Mouse (Mus musculus) G1E (cell line): ENCODE measurements around the gene Actl10.

Source experiments
- CTCF ChIP-seq: IDR thresholded peaks from 2 replicates; pipeline ENCODE4 v1.5.1; 2012; ENCODE audit warnings: low read depth, low read length, inconsistent platforms, mixed read lengths
- GATA1 ChIP-seq: IDR thresholded peaks from 2 replicates; pipeline ENCODE4 v1.6.1; 2012; ENCODE audit warnings: borderline replicate concordance, low read length, inconsistent platforms, mixed read lengths
- GATA2 ChIP-seq: IDR thresholded peaks from 2 replicates; pipeline ENCODE4 v1.6.1; 2012; ENCODE audit warnings: low read depth, low read length, inconsistent platforms, borderline replicate concordance
- POLR2AphosphoS5 ChIP-seq: IDR thresholded peaks from 2 replicates; pipeline ENCODE4 v1.6.1; 2012; ENCODE audit warnings: low read depth, low read length, inconsistent platforms; ENCODE audit not compliant: insufficient replicate concordance
- TAL1 ChIP-seq: conservative IDR thresholded peaks from 2 replicates; pipeline ENCODE4 v1.6.1; 2012; ENCODE audit warnings: low read depth, low read length, inconsistent platforms, mixed read lengths

DNA sequence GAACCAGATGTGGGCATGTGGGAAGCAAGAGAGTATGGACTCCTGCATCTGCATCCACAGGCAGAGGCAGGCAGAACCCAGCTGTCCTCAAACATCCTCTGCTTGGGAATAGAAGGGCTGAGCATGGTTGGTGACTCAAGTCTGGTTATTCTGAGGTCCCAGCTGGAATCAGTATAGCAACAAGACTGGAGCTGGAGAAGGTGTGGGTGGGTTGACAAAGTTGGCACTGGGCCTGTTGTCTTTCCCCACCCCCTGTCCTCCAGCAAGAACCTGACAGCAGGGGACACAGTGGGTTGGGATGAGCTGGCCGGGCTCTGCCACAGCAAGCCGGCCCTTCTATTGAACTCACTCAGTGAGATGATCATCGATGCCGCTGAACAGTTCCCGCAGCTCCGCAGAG, 3.7 kb downstream of the Actl10 start:
- no peak for TF ChIP-seq TAL1
- no peak for TF ChIP-seq CTCF
- TF ChIP-seq GATA1, result no peak
- no peak for TF ChIP-seq GATA2
- no peak for TF ChIP-seq POLR2AphosphoS5
